Mouse (Mus musculus) thymus, adult 2 months (tissue): Measurements from ENCODE around the gene Pygl. TPM values are rescaled to one million over a fixed set of nuclear protein-coding genes. Genes with fewer than 3 reads are reported as not detected.

Experiments used
- DNase-seq: peaks from one replicate; pipeline ENCODE4 v3.0.0; 2021
- H3K27ac ChIP-seq: fragments of 200-500 bp; 2 replicates; pipeline ENCODE4 v1.5.1; 2012; ENCODE audit warnings: low read length, control low read depth; ENCODE audit not compliant: control insufficient read depth, insufficient read depth
- H3K27me3 ChIP-seq: fragments of 200-500 bp; 2 replicates; pipeline ENCODE4 v1.6.1; 2012; ENCODE audit warnings: mild to moderate bottlenecking, low read length, moderate library complexity, mixed read lengths; ENCODE audit not compliant: control insufficient read depth, insufficient read depth
- H3K36me3 ChIP-seq: fragments of 200-500 bp; 2 replicates; pipeline ENCODE4 v1.6.1; 2012; ENCODE audit warnings: mild to moderate bottlenecking, low read length, moderate library complexity; ENCODE audit not compliant: control insufficient read depth, insufficient read depth
- H3K4me1 ChIP-seq: fragments of 200-500 bp; replicated peaks from 2 replicates; pipeline ENCODE4 v1.6.1; 2012; ENCODE audit warnings: low read length; ENCODE audit not compliant: control insufficient read depth, insufficient read depth
- H3K4me3 ChIP-seq: fragments of 200-500 bp; 2 replicates; pipeline ENCODE4 v1.5.1; 2012; ENCODE audit warnings: mild to moderate bottlenecking, low read length, control low read depth, moderate library complexity; ENCODE audit not compliant: control insufficient read depth, insufficient read depth
- CTCF ChIP-seq: fragments of 200-500 bp; IDR thresholded peaks from 2 replicates; pipeline ENCODE4 v1.5.1; 2012; ENCODE audit warnings: mild to moderate bottlenecking, control low read depth, low read length, moderate library complexity, borderline replicate concordance; ENCODE audit not compliant: control insufficient read depth, poor library complexity, insufficient read depth; ENCODE audit errors: extremely low read depth
- POLR2A ChIP-seq: fragments of 200-500 bp; IDR thresholded peaks from 2 replicates; pipeline ENCODE4 v1.6.1; 2012; ENCODE audit warnings: mild to moderate bottlenecking, low read length, control low read depth, moderate library complexity; ENCODE audit not compliant: control insufficient read depth, poor library complexity, insufficient read depth; ENCODE audit errors: extremely low read depth
- WGBS: fragments of 180-500 bp; shearing (Covaris S2); methylation state at CpG from one replicate; pipeline ENCODE4 v1.1.7; 2018; 5-methylcytosine and 5-hydroxymethylcytosine counted together
- polyA plus RNA-seq: library from polyadenylated mRNA; depleted of rRNA; stranded (reverse); fragments of >200 nt; gene quantifications from 2 replicates; pipeline ENCODE4 v1.2.3, GENCODE M21; 2012

Pygl gene
- polyA plus RNA-seq, 1 experiment = 19.7 TPM

DNA sequence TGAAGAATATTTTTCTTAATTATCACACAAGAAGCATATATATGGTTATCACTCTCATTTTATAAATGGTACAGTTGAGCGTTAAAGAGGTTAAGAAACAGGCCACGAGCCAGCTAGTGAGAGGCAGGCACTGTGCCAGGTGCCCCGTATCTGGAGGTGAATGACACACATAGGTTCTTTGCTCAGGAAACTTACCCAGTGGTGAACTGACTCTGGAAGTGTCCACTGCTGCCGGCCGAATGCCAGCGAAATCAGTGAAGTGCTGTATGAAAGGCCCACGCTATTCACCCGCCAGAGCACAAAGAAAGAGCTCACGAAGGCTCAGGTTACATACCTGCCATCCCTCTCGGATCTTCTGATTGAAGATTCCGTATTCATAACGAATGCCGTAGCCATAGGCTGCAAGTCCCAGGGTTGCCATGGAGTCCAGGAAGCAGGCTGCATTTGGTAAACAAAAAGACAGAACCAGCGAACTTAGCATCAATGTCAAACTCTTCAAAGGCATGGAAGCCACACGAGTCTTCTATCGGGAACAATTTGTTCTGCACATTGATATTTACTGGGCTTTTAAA lies 15.0 kb downstream of the Pygl start:
- peaks cover 3% of the 10 kb centered on the region for H3K4me1 ChIP-seq
- DNase-seq = no peak
- no peak overlapping the region for H3K27ac ChIP-seq
- H3K36me3 ChIP-seq = no peaks in the 10 kb centered on the region
- TF ChIP-seq CTCF = no peak
- no peak for TF ChIP-seq POLR2A
- H3K27me3 ChIP-seq = no peaks in the 10 kb centered on the region
- WGBS = 95% methylated on average over 16 of the region's 16 CpGs
- no peak overlapping the region for H3K4me3 ChIP-seq

DNA sequence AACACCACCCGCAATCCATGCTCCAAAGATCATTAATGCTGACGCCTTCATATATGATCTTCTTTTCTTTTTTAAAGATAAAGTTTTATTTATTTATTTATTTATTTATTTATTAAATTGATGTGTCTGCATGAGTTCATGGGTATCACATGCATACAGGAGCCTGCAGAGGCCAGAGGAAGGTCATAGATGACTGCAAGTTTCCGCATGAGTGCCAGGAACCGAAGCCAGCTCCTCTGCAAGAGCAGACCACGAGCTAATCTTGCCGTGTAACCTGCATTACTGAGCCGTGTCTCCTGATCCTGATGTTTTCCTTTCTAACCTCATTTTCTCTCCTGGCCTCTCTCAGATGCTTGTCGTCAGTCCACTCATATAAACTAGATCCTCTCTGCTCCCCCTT lies 17.0 kb downstream of the Pygl start:
- WGBS = 88% methylated on average over 8 of the region's 8 CpGs

DNA sequence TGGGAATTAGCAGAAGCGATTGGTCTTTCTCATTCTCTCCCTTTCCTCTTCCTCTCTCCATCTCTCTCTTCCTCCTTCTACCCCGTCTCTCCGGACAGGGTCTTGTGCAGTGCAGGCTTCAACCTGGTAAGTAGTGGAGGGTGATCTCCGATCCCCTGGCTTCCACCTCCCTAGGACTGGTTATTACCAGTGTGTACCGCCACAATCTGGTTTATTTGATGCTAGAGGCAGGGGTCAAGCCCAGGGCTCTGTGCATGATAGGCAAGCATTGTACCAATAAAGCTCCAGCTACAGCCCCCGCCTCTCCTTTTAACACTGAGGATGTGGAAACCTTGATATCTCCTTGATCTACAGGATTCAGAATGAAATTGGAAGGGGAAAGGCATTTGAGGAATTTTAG lies 17.7 kb downstream of the Pygl start:
- no peak overlapping the region for H3K27ac ChIP-seq
- TF ChIP-seq POLR2A (no peak), CTCF (no peak)
- no peaks in the 10 kb centered on the region for H3K4me1 ChIP-seq
- no peaks in the 10 kb centered on the region for H3K27me3 ChIP-seq
- 93% methylated on average over 6 of the region's 6 CpGs for WGBS
- no peak overlapping the region for H3K4me3 ChIP-seq
- DNase-seq = no peak
- H3K36me3 ChIP-seq = no peaks in the 10 kb centered on the region

More for the DNA sequence above, 17.0 kb downstream of the Pygl start:
- no peak for DNase-seq
- H3K27ac ChIP-seq = no peak overlapping the region
- H3K27me3 ChIP-seq = no peaks in the 10 kb centered on the region
- no peak overlapping the region for H3K4me3 ChIP-seq
- TF ChIP-seq CTCF (no peak), POLR2A (no peak)
- no peaks in the 10 kb centered on the region for H3K36me3 ChIP-seq
- no peaks in the 10 kb centered on the region; the same call in 1 of the 2 replicates for H3K4me1 ChIP-seq

DNA sequence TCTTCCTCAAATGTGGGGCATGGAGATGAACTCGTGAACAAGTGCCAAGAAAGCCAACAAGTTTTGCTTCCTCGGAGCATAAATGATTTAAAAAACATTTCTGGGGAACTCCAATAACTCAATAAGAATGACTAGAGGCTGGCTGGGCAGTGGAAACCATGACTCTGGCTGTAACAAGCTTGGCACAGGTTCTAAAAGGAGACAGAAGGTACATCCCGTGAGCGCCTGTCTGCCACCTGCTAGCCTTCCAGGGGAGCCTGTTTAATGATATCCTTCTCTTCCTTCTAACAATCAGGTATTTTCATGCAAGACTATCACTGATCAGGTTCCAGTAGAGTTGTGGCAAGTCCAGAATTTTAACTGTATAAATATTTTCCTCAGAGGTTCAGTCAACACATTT lies 18.8 kb downstream of the Pygl start:
- Histone ChIP-seq H3K27me3 (no peaks in the 10 kb centered on the region), H3K4me3 (no peak overlapping the region), H3K36me3 (no peaks in the 10 kb centered on the region), H3K4me1 (no peaks in the 10 kb centered on the region), H3K27ac (no peak overlapping the region)
- 93% methylated on average over 4 of the region's 4 CpGs for WGBS
- DNase-seq = no peak
- TF ChIP-seq POLR2A = no peak
- TF ChIP-seq CTCF = no peak

DNA sequence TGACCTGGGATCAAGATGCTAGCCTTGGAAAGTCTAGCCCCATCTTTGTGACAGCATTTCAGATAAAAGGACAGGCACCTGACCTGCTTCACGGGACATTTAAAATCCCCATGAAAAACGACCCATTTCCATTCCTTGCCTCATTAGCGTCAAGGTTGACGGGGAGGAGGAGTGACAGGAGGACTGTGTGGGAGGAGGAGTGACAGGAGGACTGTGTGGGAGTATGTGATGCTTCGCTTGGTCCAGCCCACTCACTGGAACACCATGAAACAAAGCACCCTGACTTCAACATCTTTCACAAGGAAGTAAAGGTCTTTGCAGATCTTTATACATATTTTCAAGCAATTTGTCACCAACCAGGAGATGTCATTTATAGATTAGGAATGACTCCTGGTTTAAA lies 23.1 kb downstream of the Pygl start:
- 90% methylated on average over 5 of the region's 5 CpGs for WGBS
- no peak for TF ChIP-seq POLR2A
- no peak for TF ChIP-seq CTCF
- Histone ChIP-seq H3K36me3 (no peaks in the 10 kb centered on the region), H3K4me3 (no peak overlapping the region), H3K27me3 (no peaks in the 10 kb centered on the region), H3K27ac (no peak overlapping the region), H3K4me1 (no peaks in the 10 kb centered on the region)
- no peak for DNase-seq

DNA sequence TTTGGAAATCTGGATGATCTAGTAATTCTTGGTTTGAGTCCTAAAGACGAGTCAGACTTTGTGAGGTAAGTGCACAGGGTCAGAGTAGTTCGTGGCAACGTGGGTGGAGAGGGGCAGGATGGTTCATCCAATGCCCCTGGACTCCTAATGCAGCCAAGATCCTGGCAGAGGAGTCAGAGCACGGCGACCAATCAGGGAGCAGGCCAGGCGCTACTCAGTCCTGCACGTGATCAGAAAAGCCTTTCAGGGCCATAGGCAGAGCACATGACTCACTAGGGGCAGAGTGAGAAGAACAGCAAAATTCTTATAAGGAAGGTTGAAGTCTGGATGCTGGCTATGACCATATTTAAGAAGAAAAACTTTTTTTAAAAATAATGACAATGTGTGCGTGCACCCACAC lies 26.9 kb downstream of the Pygl start:
- H3K36me3 ChIP-seq = no peaks in the 10 kb centered on the region

DNA sequence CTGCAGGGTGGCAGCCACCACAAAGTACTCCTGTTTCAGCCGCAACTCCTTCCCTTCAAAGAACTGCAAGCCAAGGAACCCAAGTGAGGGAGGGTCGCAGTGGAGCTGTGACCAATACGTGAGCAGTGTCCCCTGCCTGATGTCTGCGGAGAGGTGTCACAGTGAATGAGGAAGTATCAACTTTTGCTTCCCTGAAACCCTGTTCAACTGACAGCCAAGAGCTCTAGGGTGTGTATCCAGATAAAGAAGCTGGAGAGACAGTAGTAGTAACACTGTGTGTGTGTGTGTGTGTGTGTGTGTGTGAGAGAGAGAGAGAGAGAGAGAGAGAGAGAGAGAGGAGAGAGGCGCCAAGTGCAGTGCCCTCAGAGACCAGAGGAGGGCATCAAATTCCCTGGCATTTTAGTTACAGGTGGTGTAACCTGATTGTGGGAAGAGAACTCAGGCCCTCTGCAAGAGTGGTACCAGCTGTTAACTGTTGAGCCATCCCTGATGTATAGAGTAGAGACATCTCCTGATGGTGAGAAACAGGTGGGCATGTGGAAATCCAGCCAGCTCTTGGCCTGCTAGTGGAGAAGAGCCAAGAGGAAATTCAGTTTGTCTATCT lies 29.3 kb downstream of the Pygl start:
- WGBS = 61% methylated on average over 5 of the region's 5 CpGs

More for the DNA sequence above, 26.9 kb downstream of the Pygl start:
- WGBS = 95% methylated on average over 8 of the region's 8 CpGs
- Histone ChIP-seq H3K4me1 (no peaks in the 10 kb centered on the region), H3K4me3 (no peak overlapping the region), H3K27ac (no peak overlapping the region), H3K27me3 (no peaks in the 10 kb centered on the region)
- DNase-seq = no peak
- TF ChIP-seq CTCF (no peak), POLR2A (no peak)

More for the DNA sequence above, 29.3 kb downstream of the Pygl start:
- no peak overlapping the region for H3K27ac ChIP-seq
- no peak overlapping the region for H3K4me3 ChIP-seq
- DNase-seq = no peak
- H3K4me1 ChIP-seq = no peaks in the 10 kb centered on the region
- H3K27me3 ChIP-seq = no peaks in the 10 kb centered on the region
- H3K36me3 ChIP-seq = no peaks in the 10 kb centered on the region
- no peak for TF ChIP-seq CTCF
- no peak for TF ChIP-seq POLR2A
